Mouse (Mus musculus) kidney, embryonic 15.5 days (tissue): ENCODE measurements around the gene Il6st. TPM values are rescaled to one million over a fixed set of nuclear protein-coding genes. Genes with fewer than 3 reads are reported as not detected.

Experiments used
- ATAC-seq: fragments of 200-750 bp; cut with Nextera tagmentation; replicated peaks from 2 replicates; pipeline ENCODE4 v1.8.0; 2017; ENCODE audit warnings: moderate TSS enrichment; ENCODE audit not compliant: low FRiP score
- H3K27ac ChIP-seq: fragments of 300-500 bp; sonication (generic); 2 replicates; pipeline ENCODE4 v1.5.1; 2015; ENCODE audit warnings: mild to moderate bottlenecking, inconsistent platforms
- H3K27me3 ChIP-seq: fragments of 300-500 bp; sonication (generic); 2 replicates; pipeline ENCODE4 v1.6.1; 2015; ENCODE audit warnings: inconsistent platforms
- H3K36me3 ChIP-seq: fragments of 300-500 bp; sonication (generic); 2 replicates; pipeline ENCODE4 v1.6.1; 2015; ENCODE audit warnings: inconsistent platforms
- H3K4me1 ChIP-seq: fragments of 300-500 bp; sonication (generic); 2 replicates; pipeline ENCODE4 v1.6.1; 2015; ENCODE audit warnings: inconsistent platforms
- H3K4me2 ChIP-seq: fragments of 300-500 bp; sonication (generic); 2 replicates; pipeline ENCODE4 v1.6.1; 2015; ENCODE audit warnings: moderate library complexity, mild to moderate bottlenecking, inconsistent platforms
- H3K4me3 ChIP-seq: fragments of 300-500 bp; sonication (generic); replicated peaks from 2 replicates; pipeline ENCODE4 v1.5.1; 2015; ENCODE audit warnings: mild to moderate bottlenecking, inconsistent platforms
- H3K9ac ChIP-seq: fragments of 300-500 bp; sonication (generic); 2 replicates; pipeline ENCODE4 v1.6.1; 2015; ENCODE audit warnings: mild to moderate bottlenecking, inconsistent platforms
- H3K9me3 ChIP-seq: fragments of 300-500 bp; sonication (generic); replicated peaks from 2 replicates; pipeline ENCODE4 v1.6.1; 2016; ENCODE audit warnings: inconsistent platforms
- WGBS: fragments of 180-500 bp; shearing (Covaris S2); methylation state at CpG from one replicate; pipeline ENCODE4 v1.1.7; 2015; ENCODE audit warnings: mixed read lengths; 5-methylcytosine and 5-hydroxymethylcytosine counted together
- polyA plus RNA-seq: library from polyadenylated mRNA; unstranded; fragments of >200 nt; fragmentation: Nextera tagmentation; extraction: Ambion mirVana; gene quantifications from 2 replicates; pipeline ENCODE4 v1.2.1, GENCODE M21; 2015

The Il6st gene
- polyA plus RNA-seq, 1 experiment from 2014 or later: 40.4 TPM

- Histone ChIP-seq H3K27ac (no peak overlapping the region), H3K4me1 (0 out of 2 replicates have a peak, but pooled peaks cover 2% of the 10 kb centered on the region), H3K4me3 (no peak overlapping the region), H3K36me3 (no peaks in the 10 kb centered on the region), H3K27me3 (no peaks in the 10 kb centered on the region), H3K9me3 (no peaks in the 10 kb centered on the region), H3K4me2 (no peak overlapping the region), H3K9ac (no peak overlapping the region)
- WGBS: 94% methylated on average over 15 of the region's 15 CpGs
- no peak for ATAC-seq
Measured at GRCm38 (mm10) chr13:112427521-112427920, 36.3 kb upstream of the Il6st start.

- Histone ChIP-seq H3K27me3 (no peaks in the 10 kb centered on the region), H3K36me3 (no peaks in the 10 kb centered on the region), H3K27ac (peak overlapping the region; percentile 37; the same call in 1 of the 2 replicates), H3K9ac (no peak overlapping the region), H3K4me1 (peaks cover 24% of the 10 kb centered on the region; the same call in 1 of the 2 replicates), H3K4me3 (no peak overlapping the region), H3K4me2 (no peak overlapping the region), H3K9me3 (no peaks in the 10 kb centered on the region)
- ATAC-seq: no peak
- 47% methylated on average over 5 of the region's 5 CpGs for WGBS
Measured at GRCm38 (mm10) chr13:112433271-112433670, 30.6 kb upstream of the Il6st start.

DNA sequence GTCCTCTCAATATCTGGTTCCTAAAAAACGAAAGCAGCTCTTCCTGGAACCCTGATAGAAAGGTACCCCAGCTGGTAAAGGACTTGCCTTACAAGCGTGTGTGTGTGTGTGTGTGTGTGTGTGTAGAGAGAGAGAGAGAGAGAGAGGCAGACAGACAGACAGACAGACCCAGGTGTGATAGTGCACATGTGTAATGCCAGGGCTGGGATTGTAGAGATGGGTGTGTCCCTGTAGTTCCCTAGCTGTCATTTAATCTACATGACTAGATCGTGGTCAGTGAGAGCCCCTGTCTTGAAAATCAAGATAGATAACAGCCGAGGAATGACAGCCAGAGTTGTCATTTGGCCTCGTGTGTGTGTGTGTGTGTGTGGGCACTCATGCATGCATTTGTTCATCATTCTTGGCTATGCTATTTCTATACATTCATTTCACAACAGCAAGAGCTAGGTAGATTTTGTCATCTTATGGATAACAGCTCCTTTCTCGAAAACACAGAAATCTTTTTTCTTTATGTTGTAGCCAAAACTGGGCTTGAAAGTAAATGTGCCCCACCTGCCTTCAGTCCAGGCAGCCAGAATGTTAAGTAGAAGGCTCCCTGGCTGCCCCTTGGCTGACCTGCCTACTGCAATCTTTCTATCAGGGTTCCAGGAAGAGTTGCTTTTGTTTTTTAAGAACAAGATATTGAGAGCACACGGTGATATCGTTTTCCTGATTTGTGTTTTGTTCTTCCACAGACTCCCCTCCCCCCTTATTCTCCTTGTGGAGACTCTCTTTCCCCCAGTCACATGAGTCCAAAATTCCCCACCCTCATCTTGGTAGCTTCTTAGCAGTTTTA lies 28.4 kb upstream of the Il6st start:
- H3K4me1 ChIP-seq: peaks cover 39% of the 10 kb centered on the region
- no peak overlapping the region for H3K4me3 ChIP-seq
- no peak overlapping the region for H3K9ac ChIP-seq
- H3K9me3 ChIP-seq: no peaks in the 10 kb centered on the region
- H3K27ac ChIP-seq: 0 out of 2 replicates have a peak overlapping the region, but pooled peaks have one; percentile 2
- no peaks in the 10 kb centered on the region for H3K27me3 ChIP-seq
- ATAC-seq: no peak
- no peaks in the 10 kb centered on the region for H3K36me3 ChIP-seq
- no peak overlapping the region for H3K4me2 ChIP-seq
- 49% methylated on average over 8 of the region's 8 CpGs for WGBS

DNA sequence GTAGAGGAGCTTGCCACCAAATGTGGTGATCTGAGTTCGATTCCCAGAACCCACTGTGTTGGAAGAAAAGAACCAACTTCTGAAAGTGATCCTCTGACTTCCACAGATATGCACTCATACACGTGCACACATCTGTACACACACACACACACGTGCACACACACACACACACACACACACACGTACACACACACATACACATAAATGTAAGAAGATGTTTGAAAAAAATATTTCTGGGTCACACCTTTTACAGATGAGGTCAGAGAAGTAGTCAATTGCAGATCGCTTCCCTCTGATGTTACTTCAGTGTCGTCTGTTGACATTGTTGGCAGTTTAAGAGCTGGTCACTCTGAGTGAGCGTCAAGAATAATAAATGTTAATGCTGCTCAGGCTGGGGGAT lies 27.6 kb upstream of the Il6st start:
- Histone ChIP-seq H3K9me3 (no peaks in the 10 kb centered on the region), H3K4me1 (peaks cover 39% of the 10 kb centered on the region), H3K4me2 (no peak overlapping the region), H3K27me3 (no peaks in the 10 kb centered on the region), H3K9ac (no peak overlapping the region), H3K27ac (no peak overlapping the region), H3K36me3 (no peaks in the 10 kb centered on the region), H3K4me3 (no peak overlapping the region)
- no peak for ATAC-seq
- WGBS: 75% methylated on average over 7 of the region's 7 CpGs

DNA sequence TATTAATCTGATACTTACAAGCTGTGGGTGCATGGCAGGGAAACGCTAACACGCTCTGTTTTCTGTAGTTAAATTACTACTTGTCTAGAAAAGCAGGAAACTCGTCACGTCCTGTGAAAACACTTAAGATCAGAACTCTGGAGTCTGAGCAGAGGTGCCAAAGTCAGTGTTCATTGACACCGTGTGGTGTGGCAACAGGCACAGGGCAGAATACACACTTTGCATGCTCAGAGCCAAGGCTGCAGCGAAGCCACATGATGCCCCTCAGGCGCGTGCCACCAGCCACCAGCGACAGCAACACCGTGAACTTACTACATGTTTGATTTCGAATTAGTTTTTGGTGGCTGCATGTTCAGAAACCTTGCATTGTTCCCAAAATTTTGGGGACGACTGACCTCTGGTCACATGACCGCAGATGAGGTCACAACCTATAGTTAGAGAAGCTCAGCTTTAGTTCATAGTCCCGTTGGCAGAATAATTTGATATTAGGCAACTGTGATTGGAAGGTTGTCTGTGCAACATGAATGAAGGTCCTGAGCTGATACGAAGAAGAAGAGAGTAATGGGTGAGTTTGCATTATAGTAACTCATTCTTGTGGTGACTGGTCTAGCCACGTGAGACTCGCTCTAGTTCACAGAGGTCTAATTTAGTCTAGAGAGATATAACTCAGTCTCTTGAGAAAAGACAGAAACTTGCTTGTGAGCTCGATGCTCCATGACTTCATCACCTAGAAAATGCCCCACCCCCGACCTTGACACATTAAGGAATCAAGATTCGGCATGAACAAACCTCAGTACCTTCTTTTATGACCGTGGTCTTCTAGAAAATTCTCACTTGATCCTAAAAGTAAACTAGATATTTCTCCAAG lies 25.6 kb upstream of the Il6st start:
- H3K27me3 ChIP-seq: no peaks in the 10 kb centered on the region
- 86% methylated on average over 21 of the region's 21 CpGs for WGBS
- no peak overlapping the region for H3K27ac ChIP-seq
- no peak for ATAC-seq
- no peak overlapping the region for H3K9ac ChIP-seq
- H3K4me1 ChIP-seq: peaks cover 30% of the 10 kb centered on the region
- H3K9me3 ChIP-seq: no peaks in the 10 kb centered on the region
- H3K36me3 ChIP-seq: no peaks in the 10 kb centered on the region
- H3K4me2 ChIP-seq: no peak overlapping the region
- no peak overlapping the region for H3K4me3 ChIP-seq

DNA sequence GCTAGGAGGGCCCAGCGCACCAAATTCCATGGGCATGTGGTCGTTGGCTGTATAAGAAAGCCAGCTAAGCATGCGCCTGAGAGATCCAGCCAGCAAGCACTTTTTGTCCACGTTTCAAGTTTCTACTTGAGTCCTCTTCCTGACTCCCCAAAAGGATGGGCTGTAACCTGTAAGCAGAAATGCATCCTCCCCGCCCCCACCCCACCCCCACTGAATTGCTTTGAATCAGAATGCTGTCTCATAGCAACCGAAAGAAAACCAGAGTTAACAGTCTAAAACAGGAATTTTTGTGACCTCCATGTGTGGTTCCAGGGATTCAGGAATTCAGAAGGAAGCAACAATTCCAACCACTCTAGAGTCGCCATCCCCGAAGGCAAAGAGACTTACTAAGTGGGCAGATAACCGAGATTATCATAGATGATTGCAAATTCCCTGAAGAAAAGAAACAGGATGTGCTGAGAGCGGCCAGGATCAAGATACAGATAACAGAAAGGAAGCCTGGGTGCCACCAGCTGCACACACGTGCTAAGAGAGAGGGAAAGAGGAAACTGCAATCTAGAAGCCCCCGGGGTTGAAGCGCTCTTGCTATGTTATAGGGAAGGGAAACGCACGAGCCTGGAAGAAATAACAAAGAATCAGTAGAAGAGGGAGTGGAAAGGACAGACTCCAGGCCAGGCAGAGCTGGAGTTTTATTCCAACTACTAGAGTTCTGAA lies 24.6 kb upstream of the Il6st start:
- ATAC-seq: no peak; the same call in 1 of the 2 replicates
- Histone ChIP-seq H3K4me2 (peak overlapping the region; percentile 56), H3K4me1 (peaks cover 23% of the 10 kb centered on the region), H3K9ac (no peak overlapping the region), H3K4me3 (peak overlapping the region; percentile 27), H3K9me3 (no peaks in the 10 kb centered on the region), H3K27me3 (no peaks in the 10 kb centered on the region), H3K27ac (peak overlapping the region; percentile 84), H3K36me3 (no peaks in the 10 kb centered on the region)
- 34% methylated on average over 15 of the region's 15 CpGs for WGBS

GRCm38 (mm10) chr13:112439917-112440361 lies 23.9 kb upstream of the Il6st start:
- peak; percentile 79 for ATAC-seq
- Histone ChIP-seq H3K4me3 (peak overlapping the region; percentile 27), H3K27me3 (no peaks in the 10 kb centered on the region), H3K9ac (no peak overlapping the region), H3K4me2 (peak overlapping the region; percentile 56), H3K36me3 (no peaks in the 10 kb centered on the region), H3K4me1 (peaks cover 23% of the 10 kb centered on the region), H3K9me3 (no peaks in the 10 kb centered on the region), H3K27ac (peak overlapping the region; percentile 84)
- WGBS: 17% methylated on average over 9 of the region's 9 CpGs

DNA sequence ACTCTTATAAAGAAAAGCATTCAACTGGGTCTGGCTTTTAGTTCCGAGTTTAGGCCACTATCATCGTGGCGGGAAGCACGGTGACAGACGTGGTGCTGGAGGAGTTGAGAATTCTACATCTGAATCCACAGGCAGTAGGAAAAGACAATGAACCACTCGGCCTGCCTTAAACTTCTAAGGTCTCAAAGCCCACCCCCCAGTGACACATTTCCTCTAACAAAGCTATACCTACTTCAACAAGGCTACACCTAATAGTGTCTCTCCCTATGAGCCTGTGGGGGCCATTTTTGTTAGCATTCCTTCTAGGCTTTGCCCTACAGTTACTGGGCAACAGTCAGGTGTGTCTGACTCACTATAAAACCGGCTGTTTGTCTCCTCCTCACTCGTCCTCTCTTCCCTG lies 23.2 kb upstream of the Il6st start:
- H3K4me2 ChIP-seq: no peak overlapping the region
- WGBS: 78% methylated on average over 8 of the region's 8 CpGs
- no peaks in the 10 kb centered on the region for H3K9me3 ChIP-seq
- no peak overlapping the region for H3K4me3 ChIP-seq
- ATAC-seq: no peak
- no peaks in the 10 kb centered on the region for H3K36me3 ChIP-seq
- no peaks in the 10 kb centered on the region for H3K27me3 ChIP-seq
- peaks cover 18% of the 10 kb centered on the region for H3K4me1 ChIP-seq
- H3K9ac ChIP-seq: no peak overlapping the region
- no peak overlapping the region for H3K27ac ChIP-seq

DNA sequence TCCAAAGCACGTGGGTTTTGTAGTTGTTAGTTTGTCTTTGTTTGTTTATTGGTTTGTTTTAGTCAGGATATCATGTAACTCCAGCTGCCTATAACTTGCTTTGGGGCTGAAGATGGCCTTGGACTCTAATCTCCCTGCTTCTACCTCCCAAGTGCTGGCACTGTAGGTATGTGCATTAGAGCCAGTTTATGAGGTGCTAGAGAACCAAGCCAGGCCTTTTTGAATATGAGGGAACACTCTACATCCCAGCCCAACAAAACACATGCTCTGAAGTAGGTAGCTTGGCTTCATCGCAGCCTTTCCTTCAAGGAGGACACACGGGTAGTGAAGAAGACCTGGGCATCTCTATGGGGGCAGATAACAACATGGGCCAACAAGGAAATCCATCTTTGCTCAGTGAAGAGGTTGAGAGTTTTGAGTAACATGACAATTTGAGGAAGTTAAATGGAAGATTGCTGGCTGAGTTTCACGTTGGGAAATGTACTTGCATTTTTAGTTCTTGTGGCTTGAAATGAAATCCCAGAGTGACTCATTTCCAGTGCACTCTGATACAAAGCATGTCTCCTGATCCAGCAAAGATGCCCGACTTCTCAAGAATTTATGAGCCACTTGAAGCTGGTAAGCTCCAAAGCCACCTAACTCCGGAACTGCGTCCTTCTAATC lies 20.9 kb upstream of the Il6st start:
- no peak overlapping the region for H3K9ac ChIP-seq
- no peak for ATAC-seq
- H3K27ac ChIP-seq: no peak overlapping the region
- H3K9me3 ChIP-seq: no peaks in the 10 kb centered on the region
- H3K4me1 ChIP-seq: peaks cover 15% of the 10 kb centered on the region
- no peaks in the 10 kb centered on the region for H3K27me3 ChIP-seq
- H3K36me3 ChIP-seq: no peaks in the 10 kb centered on the region
- WGBS: 81% methylated on average over 7 of the region's 7 CpGs
- H3K4me3 ChIP-seq: no peak overlapping the region
- H3K4me2 ChIP-seq: no peak overlapping the region

DNA sequence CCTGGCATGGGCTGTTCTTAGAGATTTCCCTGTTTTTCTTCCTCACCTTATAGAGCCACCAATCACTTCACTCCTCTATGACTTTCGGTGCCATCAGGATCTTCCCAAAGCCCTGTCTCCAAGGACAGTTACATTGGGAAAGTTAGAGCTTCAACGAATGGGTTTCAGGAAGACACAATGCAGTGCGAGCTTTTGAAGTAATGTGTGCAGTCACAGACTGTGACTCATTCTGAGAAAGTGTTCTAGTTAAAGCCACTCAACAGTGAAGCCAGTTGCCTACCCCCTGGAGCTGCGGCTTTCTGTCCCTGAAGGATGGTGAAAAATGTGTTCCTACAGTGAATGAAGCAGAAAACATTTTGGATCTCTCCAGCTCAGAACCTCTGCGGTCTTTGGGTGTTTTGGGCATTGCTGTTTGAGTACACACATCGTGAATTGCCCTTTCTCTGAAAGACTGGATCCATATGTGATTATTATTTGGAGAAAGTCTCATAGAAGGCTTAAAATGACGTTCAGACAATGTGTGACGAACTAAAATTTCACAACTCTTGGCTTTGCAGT lies 16.7 kb upstream of the Il6st start:
- no peaks in the 10 kb centered on the region for H3K36me3 ChIP-seq
- no peak overlapping the region for H3K9ac ChIP-seq
- no peak overlapping the region for H3K4me3 ChIP-seq
- H3K9me3 ChIP-seq: no peaks in the 10 kb centered on the region
- H3K27ac ChIP-seq: no peak overlapping the region
- H3K27me3 ChIP-seq: no peaks in the 10 kb centered on the region
- ATAC-seq: no peak
- no peaks in the 10 kb centered on the region for H3K4me1 ChIP-seq
- 85% methylated on average over 8 of the region's 8 CpGs for WGBS
- no peak overlapping the region for H3K4me2 ChIP-seq

DNA sequence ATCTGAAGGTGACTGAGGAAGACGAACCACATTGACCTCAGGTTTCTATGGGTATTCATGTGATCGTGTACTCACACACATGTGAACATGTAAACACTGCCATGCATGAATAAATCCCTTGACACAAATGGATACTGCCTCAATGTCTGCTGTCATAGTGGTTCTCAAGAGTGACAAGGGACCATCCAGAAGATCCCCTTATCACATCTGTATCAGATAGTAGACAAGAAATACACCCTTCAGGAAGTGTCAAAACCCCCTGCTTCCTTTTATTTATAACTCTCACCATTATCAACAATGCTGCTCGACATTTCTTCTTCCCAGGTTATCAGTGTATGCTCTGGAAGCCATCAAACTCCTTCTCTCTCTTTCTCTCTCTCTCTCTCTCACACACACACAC lies 13.7 kb upstream of the Il6st start:
- H3K36me3 ChIP-seq: no peaks in the 10 kb centered on the region
- H3K9me3 ChIP-seq: no peaks in the 10 kb centered on the region
- no peaks in the 10 kb centered on the region for H3K4me1 ChIP-seq
- no peak overlapping the region for H3K4me2 ChIP-seq
- no peak overlapping the region for H3K9ac ChIP-seq
- WGBS: 53% methylated on average over 3 of the region's 3 CpGs
- ATAC-seq: no peak
- no peaks in the 10 kb centered on the region for H3K27me3 ChIP-seq
- H3K4me3 ChIP-seq: no peak overlapping the region
- no peak overlapping the region for H3K27ac ChIP-seq
